Mouse (Mus musculus): ENCODE results near the gene Gm13084. TPM values are rescaled to one million over a fixed set of nuclear protein-coding genes. Genes with fewer than 3 reads are reported as not detected.
"Not testable (repeated sequence)": the region's sequence is repeated elsewhere in the genome, so short reads cannot be mapped to it uniquely, and the experiment has no call there.

Gm13084 gene
- total RNA-seq (2021): not detected
- long read RNA-seq, experiment 1: 0 reads
- long read RNA-seq, experiment 2: 0 reads

- no peak for DNase-seq (ENCODE audit: low spot score in 2 of 2)
Observed at GRCm38 (mm10) chr4:143815993-143816392, at the start of gene Gm13084. TSS of gene Gm13084 (minus strand) at chr4:143816093.

DNA sequence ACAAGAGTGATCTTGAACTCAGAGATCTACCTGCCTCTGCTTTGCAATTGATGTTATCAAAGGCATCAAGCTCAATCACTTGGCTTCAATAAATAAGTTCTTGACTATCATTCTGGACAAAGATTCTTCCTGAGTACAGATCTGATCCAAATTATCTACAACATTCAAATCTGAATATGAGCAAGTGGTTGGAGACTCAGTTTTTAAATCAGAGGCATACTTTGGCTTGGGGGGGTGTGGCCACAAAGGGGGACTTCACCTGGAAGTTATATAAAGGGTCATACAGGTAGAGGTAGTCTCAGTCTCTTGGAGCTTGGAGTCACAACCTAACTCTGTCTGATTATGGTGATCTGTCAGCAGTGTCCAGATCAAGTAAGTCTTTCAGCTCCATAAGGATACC lies 30.3 kb upstream of the Gm13084 start, which contains the start of gene Gm13103:
TSS of gene Gm13103 (plus strand) at position 301 of the 400 bp plus-strand sequence.
- not testable (repeated sequence) for DNase-seq (ENCODE audit: low spot score in 2 of 2)

DNA sequence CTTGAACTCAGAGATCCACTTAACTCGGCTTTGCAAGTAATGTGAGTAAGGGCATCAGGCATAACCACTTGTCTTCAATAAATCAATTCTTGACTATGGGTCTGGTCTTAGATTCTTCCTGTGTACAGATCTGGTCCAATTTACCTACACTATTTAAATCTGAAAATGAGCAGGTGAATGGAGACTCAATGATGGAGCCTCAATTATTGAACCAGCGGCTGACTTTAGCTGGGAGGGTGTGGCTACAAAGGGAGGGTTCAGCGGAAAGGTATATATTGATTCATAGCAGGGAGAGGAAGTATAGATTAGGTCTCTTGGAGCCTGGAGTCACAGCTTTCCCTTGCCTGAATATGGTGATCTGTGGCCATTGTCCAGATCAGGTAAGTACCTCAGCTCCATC lies 26.8 kb downstream of the Gm13084 start, which contains the start of gene Gm13023:
TSS of gene Gm13023 (plus strand) at position 301 of the 400 bp plus-strand sequence.
- not testable (repeated sequence) for DNase-seq (ENCODE audit: low spot score in 2 of 2)

Other genes with a start within 250 kb of the Gm13084 start
- gene Gm13083, start 201.1 kb downstream of the Gm13084 start, total RNA-seq (2021): not detected
- not detected for gene Gm13088, start 158.8 kb downstream of the Gm13084 start, total RNA-seq (2021)
- not detected for gene Gm13089, start 113.4 kb downstream of the Gm13084 start, total RNA-seq (2021)
- gene Gm13078, start 96.6 kb downstream of the Gm13084 start, total RNA-seq (2021): not detected
- gene Gm13023, start 26.7 kb downstream of the Gm13084 start, total RNA-seq (2021): not detected
- not detected for gene Gm13103, start 30.4 kb upstream of the Gm13084 start, total RNA-seq (2021)
- not detected for gene Pramef6, start 84.3 kb upstream of the Gm13084 start, total RNA-seq (2021)
- not detected for gene Pramef25, start 134.9 kb upstream of the Gm13084 start, total RNA-seq (2021)
- gene Gm13101, start 150.9 kb upstream of the Gm13084 start, total RNA-seq (2021): not detected
- gene Pramef17, start 178.3 kb upstream of the Gm13084 start, total RNA-seq (2021): not detected
- gene Pramel4, start 243.0 kb upstream of the Gm13084 start, total RNA-seq (2021): not detected

All from adrenal gland, postnatal 4 days (tissue).